Mouse (Mus musculus): ENCODE results near the gene Pip4k2a.
"Not testable (repeated sequence)": the region's sequence is repeated elsewhere in the genome, so short reads cannot be mapped to it uniquely, and the experiment has no call there.

The Pip4k2a gene

DNA sequence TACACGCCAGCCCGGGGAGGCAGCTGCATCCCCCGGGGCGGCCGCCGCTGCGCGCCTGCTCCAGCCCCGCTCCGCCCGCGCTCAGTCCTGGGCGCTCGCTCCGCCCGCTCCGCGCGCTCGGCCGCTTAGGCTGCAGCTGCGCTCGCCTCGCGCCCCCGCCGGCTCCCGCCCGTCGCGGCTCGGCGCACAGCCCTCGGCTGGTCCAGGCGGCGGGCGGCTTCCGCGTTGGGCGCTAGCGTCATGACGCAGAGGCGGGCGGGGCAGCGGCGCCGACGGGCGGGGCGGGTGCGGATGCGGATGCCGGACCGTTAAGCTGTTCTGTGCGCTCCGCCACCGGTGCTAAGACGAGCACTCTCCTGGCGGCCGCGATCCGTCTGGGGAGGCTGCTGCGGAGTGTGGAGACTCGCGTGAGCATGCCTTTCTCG, at the start of gene Pip4k2a, which contains the start of gene 4930426L09Rik:
Pip4k2a (minus strand) TSS at position 73 of the 425 bp plus-strand sequence.
4930426L09Rik (plus strand) TSS at position 290 of the 425 bp plus-strand sequence.
- peak; percentile 94 for DNase-seq (ENCODE audit: low spot score)

DNA sequence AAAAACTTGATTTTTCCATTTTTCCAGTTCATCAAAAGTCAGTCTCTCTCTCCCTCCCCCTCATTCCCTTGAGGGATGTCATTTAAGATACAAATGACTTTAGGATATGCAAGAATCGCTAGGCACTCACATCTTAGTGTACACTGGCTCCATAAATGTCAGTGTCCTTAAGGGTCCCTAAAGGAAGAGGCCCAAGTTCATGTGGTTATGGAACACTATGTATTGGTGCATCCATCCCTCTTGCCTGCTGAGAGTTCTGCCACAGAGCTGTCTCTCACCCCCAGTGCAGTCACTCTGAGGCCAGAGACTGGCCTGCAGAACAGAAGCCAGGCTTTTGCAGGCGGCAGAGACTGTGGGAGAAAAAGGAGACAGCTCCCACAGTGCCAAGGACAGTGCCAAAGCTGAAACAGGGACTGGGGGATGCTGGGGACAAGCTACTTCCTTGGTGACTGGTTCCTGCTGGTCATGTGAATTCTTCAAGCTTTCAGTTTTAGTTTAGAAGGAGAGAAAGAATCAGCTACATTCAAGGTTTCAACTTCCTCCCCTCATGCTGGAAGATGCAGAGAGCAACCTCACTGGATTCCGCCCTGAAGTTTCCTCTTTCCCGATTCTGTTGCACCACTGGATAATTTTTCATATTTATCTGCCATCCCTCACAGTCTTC, 40.1 kb upstream of the Pip4k2a start:
- DNase-seq (ENCODE audit: low spot score): no peak

DNA sequence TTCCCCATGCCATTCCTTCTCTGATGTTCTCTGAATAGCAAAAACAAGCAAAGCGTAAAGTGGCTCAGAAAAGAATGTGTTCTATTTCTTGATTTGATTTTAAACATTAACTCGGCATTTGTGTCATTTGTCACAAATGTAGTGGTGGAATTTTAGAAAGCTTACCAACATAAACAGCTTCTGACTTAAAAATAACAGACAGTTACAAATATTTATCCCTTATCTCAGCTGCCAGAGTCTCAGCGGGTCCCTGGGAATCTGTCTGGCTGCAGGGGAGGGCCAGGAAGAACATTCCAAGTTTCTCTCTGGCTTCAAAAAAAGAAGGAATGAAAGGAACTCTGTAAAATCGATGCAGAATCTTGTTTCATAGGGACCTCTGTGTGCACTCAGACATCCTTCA, 39.5 kb upstream of the Pip4k2a start:
- peak; percentile 5 for DNase-seq (ENCODE audit: low spot score)

DNA sequence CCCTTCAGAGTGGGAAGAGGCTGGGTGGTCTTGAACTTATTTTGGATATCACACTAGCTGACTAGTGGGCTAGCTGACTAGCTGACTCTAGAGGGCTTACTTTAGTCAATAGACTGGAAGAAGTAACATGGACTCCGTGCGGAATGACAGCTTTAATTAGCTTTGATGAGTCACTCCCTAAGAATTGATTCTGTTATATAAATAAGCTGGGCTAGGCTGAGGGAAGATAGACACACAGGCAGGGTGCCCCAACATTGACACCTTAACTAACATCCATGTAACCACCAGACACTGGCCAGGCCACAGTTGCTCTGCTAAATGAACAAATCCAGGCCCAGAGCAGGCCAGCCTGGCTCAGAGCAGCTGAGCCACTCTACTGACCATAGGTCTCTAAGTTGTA, 26.9 kb upstream of the Pip4k2a start:
- no peak for DNase-seq (ENCODE audit: low spot score)

DNA sequence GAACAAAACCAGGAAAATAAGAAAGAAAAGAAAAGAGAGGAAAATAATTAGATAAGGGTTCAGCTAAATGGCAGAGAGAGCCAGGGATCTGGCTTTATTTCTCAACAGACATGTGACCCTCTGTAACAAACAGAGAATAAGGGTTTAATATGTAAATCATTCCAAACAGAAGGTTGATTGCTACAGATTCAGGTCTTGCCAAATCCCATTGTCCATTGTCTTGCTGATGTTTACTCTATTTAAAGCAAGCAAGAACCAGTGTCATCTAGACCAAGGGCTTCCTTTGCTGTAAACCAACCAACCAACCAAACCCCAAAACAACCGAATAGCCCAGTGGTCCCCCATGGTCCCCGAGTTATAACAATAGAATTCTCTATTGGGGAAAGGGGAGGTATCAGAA, 20.1 kb upstream of the Pip4k2a start:
- no peak for DNase-seq (ENCODE audit: low spot score)

DNA sequence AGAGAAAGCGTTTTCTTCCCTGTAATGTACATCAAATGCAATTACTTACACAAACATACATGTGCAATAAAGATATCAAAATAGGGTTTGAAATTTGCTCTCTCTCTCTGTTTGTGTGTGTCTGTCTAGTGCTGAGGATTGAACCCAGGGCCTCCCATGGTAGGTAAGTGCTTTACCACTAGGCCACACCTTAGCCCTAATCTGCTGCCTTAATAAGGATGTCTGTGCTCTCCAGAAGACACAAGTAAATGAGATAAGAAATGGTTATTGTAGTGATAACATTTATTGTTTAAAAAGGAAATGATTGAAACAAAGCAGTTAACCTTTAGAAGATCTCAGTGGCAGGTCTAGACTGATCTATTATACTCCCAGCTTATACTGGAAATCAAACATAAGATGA, 18.9 kb upstream of the Pip4k2a start:
- DNase-seq (ENCODE audit: low spot score): no peak

DNA sequence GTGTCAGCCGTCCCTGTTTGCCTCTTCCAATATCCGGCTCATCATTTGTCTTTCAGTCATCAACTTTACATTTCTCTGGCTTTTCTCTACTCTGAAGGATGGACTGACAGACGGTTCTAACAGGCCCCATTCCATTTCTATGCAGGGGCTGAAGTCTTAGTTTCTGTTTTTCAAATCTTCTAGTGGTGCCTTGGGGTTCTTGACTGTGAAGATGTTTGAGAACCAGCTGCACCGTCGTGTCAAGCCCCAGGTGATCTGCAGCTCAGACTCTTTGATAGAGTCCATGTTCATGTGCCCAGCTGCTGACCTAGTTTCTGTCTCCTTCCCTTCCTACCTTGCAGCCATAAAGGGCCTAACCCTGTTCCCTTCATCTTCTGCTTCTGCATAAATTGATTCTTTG, 18.4 kb upstream of the Pip4k2a start:
- DNase-seq (ENCODE audit: low spot score): no peak

DNA sequence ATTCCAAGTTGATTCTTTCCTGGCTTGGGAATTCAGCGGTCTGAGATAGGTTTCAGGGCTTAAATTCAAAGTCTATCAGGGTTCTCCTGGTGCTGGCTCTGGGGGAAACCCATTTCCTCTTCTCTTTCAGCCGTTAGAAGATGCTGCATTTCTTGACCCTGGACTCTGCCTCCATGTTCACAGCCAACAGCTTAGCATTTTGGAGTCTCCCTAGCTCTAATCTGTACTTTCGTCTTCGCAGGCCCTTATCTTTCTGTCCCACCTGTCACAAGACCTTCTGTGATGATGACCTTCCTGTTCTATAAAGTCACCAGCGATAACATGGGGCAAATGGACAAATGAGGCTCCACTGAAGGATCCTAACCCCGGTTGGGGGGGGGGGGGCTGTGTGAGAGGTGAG, 13.5 kb upstream of the Pip4k2a start:
- DNase-seq (ENCODE audit: low spot score): no peak

DNA sequence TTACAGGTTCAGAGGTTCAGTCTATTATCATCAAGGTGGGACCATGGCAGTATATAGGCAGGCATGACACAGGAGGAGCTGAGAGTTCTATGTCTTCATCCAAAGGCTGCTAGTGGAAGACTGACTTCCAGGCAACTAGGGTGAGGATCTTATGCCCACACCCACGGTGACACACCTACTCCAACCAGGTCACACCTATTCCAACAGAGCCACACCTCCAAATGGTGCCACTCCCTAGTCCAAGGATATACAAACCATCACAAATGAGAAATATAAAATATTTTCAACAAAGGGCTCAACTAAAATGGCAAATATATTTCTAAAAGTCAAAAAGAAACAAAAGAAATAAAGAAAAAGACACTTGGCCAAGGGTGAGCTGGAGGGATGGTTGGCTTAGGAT, 12.6 kb upstream of the Pip4k2a start:
- not testable (repeated sequence) for DNase-seq (ENCODE audit: low spot score)

DNA sequence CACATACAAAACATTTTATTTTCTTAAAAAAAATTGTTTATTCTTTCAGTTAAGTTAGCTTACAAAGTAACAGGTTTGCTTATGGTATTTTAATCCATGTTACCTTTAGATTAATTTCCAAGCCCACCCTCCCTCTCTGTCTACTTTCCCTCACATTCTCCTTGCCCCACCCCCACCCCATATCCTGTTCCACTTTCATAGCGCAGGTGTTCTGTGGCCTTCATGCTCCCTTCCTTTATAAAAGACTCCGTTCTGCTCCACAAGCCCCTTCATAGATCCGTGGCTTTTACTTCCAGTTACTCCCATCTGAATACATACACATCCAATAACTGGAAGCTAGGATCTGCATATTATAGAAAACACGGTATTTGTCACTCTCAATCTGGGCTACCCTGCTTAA, 9.7 kb upstream of the Pip4k2a start:
- no peak for DNase-seq (ENCODE audit: low spot score)

DNA sequence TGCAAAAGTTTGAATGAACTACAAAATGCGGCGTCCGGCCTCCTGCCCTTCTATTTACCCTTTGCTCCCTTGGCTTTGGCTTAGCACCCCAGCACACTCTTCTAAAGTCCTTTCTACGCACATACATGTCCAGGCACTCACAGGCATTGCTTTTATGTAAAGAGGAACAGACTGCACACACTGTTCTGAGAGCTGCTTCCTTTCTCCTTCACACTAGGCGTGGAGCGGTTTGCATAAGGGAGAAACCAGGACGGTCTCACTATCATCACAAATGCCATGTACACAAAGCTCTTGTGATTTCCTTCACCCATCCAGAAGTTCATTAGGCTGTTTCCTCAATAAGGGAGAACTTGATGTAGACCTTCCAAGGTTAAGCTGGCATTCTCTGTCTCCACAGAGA, 8.2 kb upstream of the Pip4k2a start:
- DNase-seq (ENCODE audit: low spot score): no peak

DNA sequence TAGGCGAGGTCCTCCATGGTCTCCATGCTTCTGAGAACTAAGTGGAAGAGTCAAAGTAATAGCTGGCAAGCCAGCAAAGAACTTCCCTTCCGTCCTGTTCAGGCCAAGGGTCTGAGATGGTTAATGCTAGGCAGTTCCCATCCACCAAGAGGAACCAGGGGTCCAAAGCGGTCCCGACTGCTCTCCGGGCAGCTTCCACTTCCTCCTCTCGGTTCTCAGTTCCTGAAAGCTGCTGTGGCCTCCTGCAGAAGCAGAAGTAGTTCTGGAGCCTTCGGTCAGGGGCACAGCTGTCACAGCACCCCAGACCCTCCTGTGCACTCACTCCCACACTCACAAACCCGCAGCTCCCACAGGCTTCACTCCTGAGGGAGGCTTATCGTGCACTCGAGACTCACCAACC, 6.9 kb upstream of the Pip4k2a start:
- DNase-seq (ENCODE audit: low spot score): peak; percentile 67

DNA sequence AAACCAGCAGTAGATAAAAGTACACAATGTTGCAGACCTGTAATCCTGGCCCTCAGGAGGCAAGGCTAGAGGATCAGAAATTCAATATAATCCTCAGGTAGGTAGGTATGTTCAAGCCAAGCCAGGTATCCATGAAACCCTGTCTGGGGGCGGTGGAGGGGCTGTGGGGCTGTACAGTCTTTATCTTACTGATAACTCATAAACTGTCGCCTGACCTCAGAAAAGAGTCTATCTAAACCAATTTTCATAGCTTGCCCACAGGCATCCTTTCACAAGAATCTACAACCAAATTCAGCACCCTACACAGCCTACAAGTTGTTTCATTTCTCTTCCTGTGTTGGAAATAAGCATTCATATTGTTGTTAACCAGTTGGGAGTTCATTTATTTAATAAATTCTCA, 1.5 kb upstream of the Pip4k2a start:
- DNase-seq (ENCODE audit: low spot score): no peak

DNA sequence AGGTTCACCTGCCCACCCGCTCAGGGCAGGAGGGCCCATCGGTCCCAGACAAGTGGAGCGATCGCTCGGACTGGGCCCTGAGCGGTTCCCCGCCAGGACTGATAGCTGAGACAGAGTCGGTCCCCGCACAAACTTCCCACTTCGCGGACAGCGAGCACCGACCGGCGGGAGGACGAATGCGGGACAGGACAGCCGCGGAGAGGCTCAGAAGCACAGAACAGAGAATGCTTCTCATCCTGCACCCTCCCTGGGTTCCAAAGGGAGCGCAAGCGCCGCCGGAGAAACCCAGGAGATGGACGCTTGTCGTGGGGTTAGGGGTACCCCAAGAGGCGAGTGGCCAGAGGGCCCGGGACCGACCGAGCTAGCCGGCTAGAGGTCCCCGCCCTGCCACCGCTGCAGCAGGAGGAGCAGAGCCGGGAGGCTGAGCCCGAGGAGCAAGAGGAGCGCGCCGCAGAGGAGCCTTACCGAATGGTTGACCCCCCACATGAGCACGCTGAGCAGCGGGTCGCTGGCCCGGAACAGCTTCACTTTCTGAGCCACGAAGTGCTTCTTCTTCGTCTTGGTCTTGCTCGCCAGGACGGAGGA, 447 bp downstream of the Pip4k2a start:
- DNase-seq (ENCODE audit: low spot score): no peak

DNA sequence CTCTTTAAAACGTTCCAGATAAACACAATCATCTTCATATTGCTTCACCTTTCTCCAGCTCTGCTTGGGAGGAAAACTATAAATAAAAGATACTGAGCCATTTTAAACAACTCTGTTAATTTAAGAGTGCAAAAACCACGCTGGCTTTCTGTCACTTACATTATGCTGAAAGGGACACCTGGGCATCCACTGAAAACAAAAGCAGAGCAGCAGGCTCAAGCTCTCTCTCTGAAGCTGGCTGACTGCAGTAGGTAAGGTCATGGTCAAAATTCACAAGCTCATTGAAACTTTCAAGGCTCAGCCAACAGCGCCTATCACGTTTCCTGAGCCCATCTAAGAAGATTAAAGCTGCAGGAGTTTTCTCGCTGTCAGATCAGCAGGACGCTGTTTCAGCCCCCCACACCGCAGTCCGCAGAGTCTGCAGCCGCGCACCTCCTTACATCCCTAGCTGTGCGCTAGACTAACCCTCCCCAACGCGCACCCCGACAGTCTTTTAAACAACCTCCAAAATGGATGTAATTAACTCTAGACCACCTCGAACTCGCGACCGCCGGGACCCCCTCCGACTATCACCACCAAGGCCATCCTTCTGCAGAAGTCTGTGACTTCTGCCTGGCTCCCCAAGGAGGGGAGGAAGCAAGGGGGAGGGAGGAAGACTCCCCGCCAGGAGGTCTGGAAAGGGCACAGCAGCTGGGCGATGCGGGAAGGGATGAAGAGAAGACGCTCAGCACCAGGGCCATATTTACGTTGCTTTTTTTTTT, 1.3 kb downstream of the Pip4k2a start:
- DNase-seq (ENCODE audit: low spot score): no peak

DNA sequence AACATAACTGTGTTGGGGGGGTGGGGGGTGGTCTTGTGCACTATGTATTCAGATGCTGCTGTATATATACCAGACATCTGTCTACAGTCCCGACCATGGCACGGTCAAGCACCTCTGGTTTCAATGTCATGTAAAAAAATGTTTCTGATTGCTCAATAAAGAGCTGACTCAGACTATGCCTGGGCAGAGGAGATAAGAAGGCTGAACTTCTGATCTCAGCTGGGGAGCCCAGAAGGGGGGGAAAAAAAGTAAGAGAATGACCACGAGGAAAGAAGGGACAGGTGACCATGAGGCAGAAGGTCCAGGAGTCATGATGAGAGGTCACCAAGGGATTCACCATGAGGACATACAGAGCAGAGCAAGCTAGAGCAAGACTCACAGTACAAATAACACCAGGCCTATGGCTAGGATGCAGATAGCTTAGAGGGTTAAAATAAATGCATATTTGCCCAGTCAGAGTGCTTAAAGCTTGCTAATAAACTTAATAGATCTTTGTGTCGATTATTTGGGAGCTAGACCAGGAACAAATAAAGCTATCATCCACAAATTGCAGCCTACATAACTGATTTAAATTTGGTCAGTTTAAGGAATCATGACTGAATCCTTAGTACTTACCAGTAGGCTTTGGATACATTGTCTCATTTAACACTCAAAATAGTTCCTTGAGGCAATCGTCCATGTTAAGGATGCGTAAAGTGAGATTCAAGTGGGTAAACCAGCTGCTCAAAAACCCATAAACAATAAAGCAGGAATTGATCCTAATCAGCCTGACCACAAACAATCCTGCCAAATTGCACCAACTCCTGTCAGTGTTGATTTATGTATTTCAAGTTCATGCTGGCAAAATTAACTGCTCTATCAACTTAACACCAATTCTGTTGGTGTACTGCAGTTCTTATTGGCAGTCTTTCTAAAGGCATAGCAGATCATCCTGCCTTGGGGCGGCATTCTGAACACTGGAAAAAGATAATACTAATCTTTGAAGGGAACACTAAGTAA, 5.1 kb downstream of the Pip4k2a start:
- DNase-seq (ENCODE audit: low spot score): no peak

DNA sequence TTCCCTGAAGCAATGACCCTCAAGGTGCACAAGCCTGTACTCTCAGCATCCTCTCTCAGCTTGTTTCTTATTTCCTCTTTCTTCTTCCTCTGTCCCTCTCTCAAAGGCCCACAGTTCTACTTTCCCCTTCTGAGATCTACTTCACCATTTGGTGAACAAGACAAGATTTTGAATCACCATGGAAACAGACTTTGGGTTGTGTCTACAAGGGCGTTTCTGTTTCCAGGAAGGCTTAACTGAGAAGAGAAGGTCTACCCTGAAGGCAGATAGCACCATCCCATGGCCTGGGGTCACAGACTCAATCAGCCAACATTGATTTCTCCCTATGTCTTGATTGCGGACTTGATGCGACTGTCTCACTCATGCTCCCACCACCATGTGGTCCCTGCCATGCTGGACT, 9.0 kb downstream of the Pip4k2a start:
- DNase-seq (ENCODE audit: low spot score): peak; percentile 56

DNA sequence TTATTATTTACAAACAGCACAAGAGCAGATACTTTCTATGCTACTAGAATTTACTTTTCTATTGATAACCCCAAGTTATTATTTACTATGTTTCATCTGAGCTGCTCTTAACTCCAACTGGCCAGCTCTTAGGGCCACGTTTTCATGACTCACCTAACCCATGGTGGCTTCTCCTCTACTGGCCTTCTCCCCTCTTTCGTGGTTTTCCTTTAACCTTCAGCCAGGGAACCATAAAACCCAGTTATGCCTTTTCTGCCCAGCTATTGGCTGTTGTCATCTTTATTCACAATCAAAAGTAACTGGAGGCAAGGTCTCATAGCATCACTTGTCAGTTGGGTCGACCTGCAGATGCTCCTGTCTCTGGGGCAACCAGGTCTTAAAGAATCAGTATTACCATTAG, 12.4 kb downstream of the Pip4k2a start:
- DNase-seq (ENCODE audit: low spot score): no peak

DNA sequence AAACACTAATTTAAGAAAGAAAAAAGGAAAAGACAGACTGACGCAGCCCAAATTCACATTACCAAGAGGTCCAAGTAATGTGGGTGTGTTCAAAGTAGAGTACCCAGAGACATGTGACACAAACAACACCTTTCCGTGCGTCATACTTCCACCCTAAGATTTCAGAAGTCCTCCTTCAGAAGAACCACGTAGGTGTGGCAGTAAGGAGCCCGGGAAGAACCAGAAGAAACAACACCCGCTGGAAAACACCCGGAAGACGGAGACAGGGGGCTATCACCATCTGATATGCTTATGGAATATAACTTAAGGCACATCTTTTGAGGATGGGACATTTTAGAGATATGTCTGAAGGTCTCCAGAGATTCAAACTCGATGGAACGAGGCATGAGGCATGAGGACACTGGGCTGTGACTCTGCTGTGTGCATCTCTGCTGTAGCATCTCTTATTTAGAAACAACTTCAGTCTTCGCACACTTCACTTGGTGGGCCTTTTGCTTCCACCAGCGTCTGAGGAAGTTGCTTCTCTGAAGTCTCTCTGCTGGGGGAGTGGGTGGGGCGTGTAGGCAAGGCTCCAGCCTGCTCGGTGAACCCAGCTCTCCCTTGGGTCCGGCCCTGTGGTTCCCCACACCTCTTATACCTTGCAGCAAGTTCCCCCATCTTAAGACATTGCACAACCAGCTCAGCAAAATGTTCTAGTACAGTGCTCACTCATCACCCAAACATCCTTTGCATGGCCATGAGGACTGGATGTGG, 13.7 kb downstream of the Pip4k2a start:
- peak; percentile 83 for DNase-seq (ENCODE audit: low spot score)

DNA sequence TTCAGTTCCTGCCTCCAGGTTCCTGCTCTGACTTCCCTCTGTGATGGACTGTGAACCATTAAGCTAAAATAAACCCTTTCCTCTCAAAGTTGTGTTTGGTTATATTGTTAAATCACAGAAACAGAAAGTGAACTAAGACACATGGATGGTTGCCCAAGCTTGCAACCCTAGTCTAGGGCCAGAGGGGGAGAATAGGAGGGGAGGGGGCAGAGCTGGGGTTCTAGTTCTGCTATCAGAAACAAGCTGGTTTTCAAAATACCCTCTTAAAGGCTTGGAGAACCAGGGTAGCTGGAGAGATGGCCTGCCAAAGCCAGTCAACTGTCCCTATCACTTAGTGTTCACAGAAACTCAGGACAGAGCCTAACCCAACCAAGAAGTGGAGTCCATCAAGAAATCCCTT, 14.4 kb downstream of the Pip4k2a start:
- no peak for DNase-seq (ENCODE audit: low spot score)

DNA sequence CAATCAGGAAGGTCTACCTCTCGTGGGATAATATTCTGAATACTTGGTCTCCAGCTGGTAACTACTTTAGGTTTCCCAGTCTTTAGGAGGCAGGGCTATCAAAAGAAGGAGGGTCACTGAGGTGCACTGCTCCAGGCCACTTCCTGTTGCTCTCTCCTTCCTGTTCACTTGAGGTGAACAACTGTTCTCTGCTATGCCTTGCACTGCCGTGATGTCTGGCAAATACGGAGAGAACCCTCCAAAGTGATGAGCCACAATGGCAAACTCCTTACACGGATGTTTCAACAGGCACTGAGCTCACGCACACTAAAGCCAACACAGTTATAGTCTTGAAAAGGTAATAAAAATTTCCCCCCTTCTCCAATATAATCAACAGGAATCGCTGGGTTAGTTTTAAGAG, 15.3 kb downstream of the Pip4k2a start:
- DNase-seq (ENCODE audit: low spot score): no peak
